Mouse (Mus musculus) 3T3-L1 (cell line): Measurements from ENCODE around the gene Pot1b.

Experiments
- DNase-seq: peaks from one replicate; pipeline ENCODE4 v3.0.0-alpha.2; 2015; ENCODE audit warnings: low read depth, low spot score

Pot1b gene

GRCm38 (mm10) chr17:55711984-55712811, at the start of gene Pot1b:
Gene Pot1b, minus strand, starts transcription at chr17:55712628.
- DNase-seq: peak; percentile 99

GRCm38 (mm10) chr17:55751170-55751569, 38.7 kb upstream of the Pot1b start:
- no peak for DNase-seq

- no peak for DNase-seq
These were observed 37.4 kb upstream of the Pot1b start, which contains the start of gene Adgre4 for GRCm38 (mm10) chr17:55749786-55750185. Gene Adgre4, plus strand, starts transcription at chr17:55749984.

GRCm38 (mm10) chr17:55736675-55737074, 24.2 kb upstream of the Pot1b start:
- no peak for DNase-seq

GRCm38 (mm10) chr17:55726193-55726592, 13.8 kb upstream of the Pot1b start:
- DNase-seq: no peak

GRCm38 (mm10) chr17:55722250-55722649, 9.8 kb upstream of the Pot1b start:
- DNase-seq: no peak

GRCm38 (mm10) chr17:55721270-55721669, 8.8 kb upstream of the Pot1b start:
- DNase-seq: no peak

- DNase-seq: no peak
These were observed 9.6 kb downstream of the Pot1b start for GRCm38 (mm10) chr17:55702865-55703264.

GRCm38 (mm10) chr17:55702161-55702820, 10.1 kb downstream of the Pot1b start:
- DNase-seq: peak; percentile 90

GRCm38 (mm10) chr17:55699388-55699787, 13.0 kb downstream of the Pot1b start:
- no peak for DNase-seq

GRCm38 (mm10) chr17:55661099-55661498, 51.3 kb downstream of the Pot1b start:
- DNase-seq: no peak

GRCm38 (mm10) chr17:55625092-55625491, 87.3 kb downstream of the Pot1b start, which contains the start of gene Vmn2r118:
Gene Vmn2r118, minus strand, starts transcription at chr17:55625192.
- peak; percentile 0 for DNase-seq
